Mouse (Mus musculus): ENCODE measurements at regions not wholly inside any gene's neighbourhood (a gene's known extent, or its start where the extent isn't known, plus 50 kb on each side); places are given as distances from the start of the nearest gene placed in this dataset.

DNA sequence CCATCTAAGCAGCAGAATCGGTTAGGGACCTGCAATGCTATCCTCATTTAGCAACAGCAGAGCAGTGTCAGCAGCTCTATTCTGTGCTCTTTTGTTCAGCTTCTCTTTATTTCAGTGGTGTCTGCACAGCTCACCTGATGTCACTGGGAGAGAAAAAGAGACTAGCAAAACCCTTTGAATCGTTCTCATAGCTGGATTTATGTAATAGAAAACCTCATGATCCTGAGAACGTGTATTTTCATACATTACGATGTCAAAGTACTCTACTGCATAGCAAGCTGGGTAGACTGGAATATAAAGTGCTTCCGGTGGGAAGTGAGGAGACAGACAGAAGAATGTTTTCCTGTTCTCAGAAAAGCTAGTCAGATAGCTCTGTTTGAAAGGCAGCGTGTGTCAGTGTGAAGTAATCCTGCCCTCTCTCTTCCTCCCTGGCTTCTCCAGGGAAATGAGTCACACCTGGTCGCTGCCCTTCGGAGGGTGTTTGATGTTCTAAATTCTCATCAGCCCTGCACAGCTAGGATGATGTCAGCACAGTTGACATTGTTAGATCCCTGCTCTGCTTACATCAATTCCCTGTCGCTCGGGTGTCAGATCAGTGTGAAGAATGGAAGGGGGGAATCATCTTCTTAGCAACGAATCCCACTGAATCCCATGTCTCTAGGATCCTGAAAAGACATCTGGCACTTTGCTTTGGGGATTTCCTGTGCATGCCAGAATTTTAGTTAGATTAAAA, 129.6 kb upstream of the Zbtb20 start:
- TF ChIP-seq POLR2A (IDR thresholded peaks at IDR 0.05; ENCODE audit: borderline replicate concordance, extremely low read depth, insufficient read depth, insufficient read length, poor library complexity, severe bottlenecking) (no peak), CTCF (IDR thresholded peaks at IDR 0.05; ENCODE audit: borderline replicate concordance, extremely low read depth, insufficient read depth, insufficient read length) (no peak)
